Mouse (Mus musculus) thymus, postnatal 4 days (tissue): ENCODE data around the gene Fam25c.

Experiments
- DNase-seq: peaks from one replicate; pipeline ENCODE4 v3.0.0; 2021

Gene Fam25c

DNA sequence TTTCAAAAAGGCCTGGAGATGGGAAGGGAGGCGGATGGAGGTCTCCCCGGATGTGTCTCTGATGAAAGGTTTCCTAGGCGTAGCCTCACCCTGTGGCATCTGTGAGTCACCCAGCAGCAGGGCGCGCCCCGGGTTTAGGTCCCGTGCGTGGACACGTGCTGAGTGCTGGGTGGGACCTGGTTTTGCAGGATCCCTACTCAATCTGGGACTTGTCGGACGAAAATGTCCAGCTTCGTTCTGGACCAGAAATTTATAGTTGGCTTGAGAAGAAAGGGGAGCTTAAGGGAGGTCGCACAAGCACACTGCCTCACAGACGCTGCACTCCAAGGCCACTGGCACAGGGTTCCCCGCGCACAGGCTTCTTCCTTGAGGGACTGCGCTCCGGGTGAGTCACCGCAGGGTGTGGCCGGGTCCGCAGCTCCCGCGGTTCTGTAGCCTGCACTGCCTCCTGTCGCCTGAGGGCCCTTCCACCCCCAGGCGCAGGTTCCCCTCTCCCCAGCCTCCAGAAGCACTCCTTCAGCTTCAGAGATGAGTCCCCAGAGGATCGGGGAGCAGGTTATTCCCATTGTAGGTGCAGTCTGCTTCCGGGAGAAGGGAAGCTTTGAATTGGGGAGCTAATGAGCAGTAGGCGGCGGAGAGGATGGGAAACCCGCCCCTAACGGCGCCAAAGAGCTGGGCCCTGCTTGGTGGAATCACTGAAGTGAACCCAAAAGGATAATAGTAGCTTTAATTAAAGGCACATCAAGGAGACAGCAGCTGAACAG lies 8.4 kb upstream of the Fam25c start:
- DNase-seq: peak; percentile 55

DNA sequence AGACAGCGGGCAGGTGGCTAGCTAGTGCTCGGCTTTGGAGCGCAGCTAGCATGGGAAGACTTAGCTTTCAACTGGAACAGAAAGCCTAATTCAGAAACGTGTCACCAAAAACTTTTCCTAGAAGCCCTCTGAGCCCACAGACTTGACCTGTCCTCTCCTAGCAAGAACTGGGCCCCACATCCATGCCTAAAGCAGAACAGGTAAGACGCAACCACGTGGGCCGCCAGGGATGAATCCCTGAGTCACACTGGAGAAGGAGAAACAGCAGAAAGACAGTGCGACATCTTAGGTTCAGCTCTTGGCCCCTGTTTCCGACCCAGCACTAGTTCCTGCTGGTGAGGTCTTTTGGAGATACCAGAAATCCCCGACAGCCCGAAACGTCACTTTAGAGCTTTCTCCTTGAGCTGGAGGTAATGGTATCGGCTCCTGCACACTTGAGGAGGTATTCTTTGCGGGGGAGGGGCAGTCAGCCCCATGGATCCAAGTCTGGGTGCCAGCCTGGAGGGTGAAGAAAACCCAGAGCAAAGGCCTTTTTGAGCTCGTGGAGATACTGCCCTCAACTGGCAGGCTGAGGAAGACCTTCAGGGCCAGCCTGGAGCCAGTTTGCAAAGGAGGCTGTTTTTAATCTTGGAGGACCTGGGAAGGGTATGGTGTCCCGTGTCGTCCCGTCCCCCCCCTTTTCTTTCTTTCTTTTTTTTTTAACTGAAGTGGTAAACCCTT lies 7.7 kb upstream of the Fam25c start:
- DNase-seq: peak; percentile 55

DNA sequence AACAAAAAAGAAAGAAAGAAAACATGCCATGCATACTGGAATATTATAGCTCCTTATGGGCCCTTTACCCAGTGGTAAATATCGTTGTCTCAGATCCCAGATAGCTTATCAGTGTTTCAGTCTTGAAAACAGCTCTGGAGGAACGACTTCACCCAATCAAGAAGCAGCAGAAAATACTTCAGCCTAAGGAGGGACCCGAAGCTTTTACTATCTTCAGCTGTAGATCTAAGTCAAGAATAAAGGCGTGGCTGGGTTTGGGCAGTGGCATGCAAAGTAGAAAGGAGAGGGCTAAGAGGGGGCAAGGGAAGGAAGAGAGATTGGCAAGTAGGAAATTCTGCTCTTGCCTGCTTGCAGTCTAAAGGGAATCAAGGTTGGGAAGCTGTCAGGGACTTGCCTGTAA lies 6.9 kb upstream of the Fam25c start:
- DNase-seq: no peak

- no peak for DNase-seq
These were observed 5.0 kb upstream of the Fam25c start for GRCm38 (mm10) chr14:34360251-34360650.

DNA sequence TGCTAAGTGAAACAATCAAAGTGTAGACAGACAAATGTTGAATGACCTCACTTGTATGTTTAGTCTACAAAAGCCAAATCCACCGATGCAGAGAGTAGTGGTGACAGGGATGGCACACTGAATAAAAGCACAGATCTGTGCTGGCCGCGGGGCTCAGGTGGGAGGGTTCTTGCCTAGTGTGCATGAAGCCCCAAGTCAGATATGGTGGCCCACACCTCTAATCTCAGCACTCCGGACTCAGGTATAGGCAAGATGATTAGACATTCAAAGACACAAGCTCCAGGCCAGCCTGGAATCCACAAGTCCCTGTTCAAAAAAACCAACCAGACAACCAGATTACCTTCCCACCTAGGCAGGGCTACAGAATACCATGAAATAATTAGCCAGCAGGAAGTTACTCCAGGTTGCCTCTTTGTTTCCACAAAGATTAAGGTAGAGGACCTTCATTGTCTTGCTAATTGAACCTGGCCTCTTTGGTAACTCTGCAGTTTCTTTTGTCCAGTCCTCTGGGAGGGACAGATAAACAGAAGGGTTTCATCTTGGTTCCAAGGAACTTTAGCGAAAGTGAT lies 4.5 kb upstream of the Fam25c start:
- no peak for DNase-seq

- DNase-seq: no peak
These were observed 2.6 kb upstream of the Fam25c start for GRCm38 (mm10) chr14:34357671-34358455.

- DNase-seq: no peak
These were observed 777 bp downstream of the Fam25c start for GRCm38 (mm10) chr14:34354456-34354855.

DNA sequence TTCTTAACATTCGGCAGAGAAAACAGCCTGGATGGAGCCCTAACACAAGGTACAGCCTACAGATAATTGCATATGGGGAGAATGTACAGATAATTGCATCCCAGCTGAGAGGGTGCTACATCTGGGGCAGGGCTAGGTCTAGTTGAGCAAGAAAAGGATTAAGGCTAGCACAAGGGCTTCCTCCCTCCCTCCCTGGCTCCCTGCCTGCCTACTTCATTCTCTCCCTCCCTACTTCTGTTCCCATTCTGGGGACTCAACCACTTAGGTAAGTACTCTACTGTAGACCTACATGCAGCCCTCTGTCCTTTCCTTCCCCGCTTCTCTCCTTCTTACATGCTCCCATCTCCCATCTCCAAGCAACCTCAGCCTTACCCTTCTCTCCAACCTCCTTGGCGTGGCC lies 1.9 kb downstream of the Fam25c start:
- DNase-seq: no peak

GRCm38 (mm10) chr14:34352523-34352922 lies 2.7 kb downstream of the Fam25c start:
- DNase-seq: no peak

DNA sequence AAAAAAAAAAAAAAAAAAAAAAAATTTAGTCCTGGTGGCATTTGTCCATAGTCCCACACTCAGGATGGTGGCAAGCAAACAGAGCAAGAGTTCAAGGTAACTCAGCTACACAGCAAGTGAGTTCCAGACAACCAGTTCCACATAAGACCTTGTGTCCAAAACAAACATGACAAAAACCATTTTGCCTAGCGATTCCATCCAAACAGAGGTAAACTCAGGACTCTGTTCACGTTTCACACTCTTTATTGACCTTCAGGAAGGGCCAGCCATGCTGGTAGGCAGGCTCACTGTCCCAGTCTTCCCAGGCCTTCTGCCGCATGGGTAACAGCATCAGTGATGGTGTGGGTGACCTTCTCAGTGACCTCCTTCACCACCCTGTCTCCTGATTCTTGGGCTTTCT lies 3.6 kb downstream of the Fam25c start:
- DNase-seq: no peak

DNA sequence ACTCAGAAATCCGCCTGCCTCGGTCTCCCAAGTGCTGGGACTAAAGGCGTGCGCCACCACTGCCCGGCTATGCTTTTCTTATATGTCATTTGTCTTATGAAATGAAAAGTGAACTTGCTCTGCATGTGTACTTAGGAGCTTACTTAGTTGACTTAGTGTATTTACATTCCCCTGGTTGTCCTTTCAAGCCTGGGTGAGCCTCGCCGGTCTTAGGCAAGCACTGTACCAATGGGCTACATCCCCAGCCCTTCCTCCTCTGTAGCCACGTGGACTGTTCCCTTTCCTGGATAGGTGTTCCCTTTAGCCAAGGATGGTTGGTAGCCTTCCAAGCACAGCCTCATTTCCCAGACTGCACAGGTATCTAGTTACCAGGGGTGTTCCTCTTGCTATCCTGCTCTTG lies 6.2 kb downstream of the Fam25c start:
- no peak for DNase-seq

- DNase-seq: no peak
These were observed 6.9 kb downstream of the Fam25c start for GRCm38 (mm10) chr14:34348301-34348700.

DNA sequence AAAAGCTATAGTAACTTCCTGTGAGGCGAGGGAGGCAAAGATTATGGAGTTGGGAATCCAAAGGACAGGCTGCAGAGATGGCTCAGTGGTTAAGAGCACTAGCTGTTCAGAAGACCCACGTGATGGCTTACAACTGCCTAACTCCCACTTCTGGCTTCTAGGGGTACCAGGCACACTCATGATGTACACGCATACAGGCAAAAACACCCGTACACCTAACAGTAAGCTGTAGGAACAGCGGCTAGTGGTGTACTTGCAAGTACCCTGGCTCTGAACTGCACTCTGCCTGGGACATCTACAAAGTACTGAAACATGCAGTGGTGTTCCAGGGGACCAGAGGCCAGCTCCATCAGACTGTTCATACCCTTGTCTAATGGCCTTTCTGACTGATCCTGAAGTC lies 8.1 kb downstream of the Fam25c start:
- DNase-seq: no peak

GRCm38 (mm10) chr14:34345771-34346566 lies 9.3 kb downstream of the Fam25c start:
- DNase-seq: no peak

GRCm38 (mm10) chr14:34344361-34344760 lies 10.9 kb downstream of the Fam25c start:
- DNase-seq: no peak

GRCm38 (mm10) chr14:34343078-34343477 lies 12.2 kb downstream of the Fam25c start:
- no peak for DNase-seq

DNA sequence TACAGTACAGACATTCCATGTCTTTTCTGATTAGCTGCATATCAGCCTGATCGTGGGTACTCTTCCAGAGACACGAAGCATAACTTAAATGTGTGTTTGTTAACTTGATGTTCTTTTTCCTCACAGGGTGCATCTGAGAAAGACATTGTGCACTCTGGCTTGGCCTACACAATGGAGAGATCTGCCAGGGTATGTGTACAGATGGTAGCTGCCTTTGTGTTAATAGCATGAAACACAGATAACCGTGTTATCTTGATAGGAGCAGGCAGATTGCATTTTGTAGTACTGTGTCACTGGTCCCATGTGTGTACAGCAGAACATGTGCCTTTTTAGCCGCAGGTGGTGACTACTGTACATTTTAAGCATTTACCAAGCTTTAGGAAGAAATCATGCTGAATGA lies 13.2 kb downstream of the Fam25c start:
- no peak for DNase-seq

DNA sequence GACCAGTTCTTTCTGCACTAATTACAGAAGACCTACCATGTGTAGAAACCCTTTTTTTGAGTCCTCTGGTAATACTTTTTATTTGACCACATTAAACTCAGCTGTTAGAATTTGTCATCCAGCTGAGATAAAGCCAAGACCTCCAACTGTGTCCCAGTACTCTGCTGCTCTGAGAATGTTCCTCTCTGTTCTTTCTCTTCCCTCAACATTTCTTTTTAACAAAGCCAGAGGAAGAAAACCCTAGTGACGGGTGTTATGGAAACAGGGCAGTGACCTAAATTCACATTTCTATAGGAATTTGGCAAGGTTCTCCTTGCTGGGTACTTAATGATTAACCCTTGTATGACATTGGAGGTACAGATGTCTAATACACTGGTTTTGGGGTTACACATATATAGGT lies 15.8 kb downstream of the Fam25c start:
- DNase-seq: no peak

GRCm38 (mm10) chr14:34332476-34332875 lies 22.8 kb downstream of the Fam25c start:
- DNase-seq: no peak

DNA sequence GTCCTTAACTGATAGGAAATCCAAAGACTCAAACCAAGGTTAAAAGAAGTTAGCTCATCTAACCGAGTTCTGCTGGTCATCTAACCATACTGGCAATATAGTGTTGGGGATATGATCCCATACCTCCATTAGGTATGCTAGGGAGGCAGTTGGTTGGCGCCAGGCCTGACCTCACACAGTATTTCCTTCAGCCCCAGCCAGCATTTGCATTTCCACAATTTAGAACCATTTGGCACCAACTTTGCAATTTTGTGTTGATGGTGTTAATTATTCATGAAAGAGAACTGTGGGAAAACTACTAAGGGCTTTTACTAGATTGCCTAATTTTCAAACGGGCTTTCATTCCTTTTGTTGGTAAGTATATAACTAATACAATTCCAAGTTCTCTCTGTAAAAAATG lies 23.3 kb downstream of the Fam25c start:
- no peak for DNase-seq

GRCm38 (mm10) chr14:34330657-34331158 lies 24.5 kb downstream of the Fam25c start:
- no peak for DNase-seq

DNA sequence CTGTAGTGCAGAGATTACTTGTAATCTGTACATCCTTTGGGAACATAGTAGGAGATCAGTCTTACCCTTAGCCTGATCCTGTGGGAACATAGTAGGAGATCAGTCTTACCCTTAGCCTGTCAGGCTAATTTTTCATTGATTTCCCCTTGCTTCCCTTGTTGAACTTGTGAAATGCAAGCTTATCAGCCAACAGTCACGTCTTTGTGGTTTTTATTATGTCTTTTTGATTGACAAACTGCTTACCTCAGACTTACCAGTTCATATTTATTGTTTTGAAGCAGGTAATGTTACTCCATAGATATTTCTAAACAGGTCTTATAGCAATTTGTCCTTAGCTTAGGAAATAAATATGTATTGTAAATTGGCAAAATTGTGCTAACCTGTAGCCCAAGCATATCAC lies 27.6 kb downstream of the Fam25c start:
- no peak for DNase-seq
